Mouse (Mus musculus) kidney, postnatal 36 days (tissue): Measurements from ENCODE around the gene Lnx2.
A peak's percentile ranks its signal among the peaks of the same experiment; 100 is the strongest.

ENCODE experiments used
- DNase-seq, 2 experiments: peaks; one replicate each; pipeline ENCODE4 v3.0.0; 2021 to 2022; ENCODE audit warnings: mixed read lengths in 2 of 2

Lnx2 gene

DNA sequence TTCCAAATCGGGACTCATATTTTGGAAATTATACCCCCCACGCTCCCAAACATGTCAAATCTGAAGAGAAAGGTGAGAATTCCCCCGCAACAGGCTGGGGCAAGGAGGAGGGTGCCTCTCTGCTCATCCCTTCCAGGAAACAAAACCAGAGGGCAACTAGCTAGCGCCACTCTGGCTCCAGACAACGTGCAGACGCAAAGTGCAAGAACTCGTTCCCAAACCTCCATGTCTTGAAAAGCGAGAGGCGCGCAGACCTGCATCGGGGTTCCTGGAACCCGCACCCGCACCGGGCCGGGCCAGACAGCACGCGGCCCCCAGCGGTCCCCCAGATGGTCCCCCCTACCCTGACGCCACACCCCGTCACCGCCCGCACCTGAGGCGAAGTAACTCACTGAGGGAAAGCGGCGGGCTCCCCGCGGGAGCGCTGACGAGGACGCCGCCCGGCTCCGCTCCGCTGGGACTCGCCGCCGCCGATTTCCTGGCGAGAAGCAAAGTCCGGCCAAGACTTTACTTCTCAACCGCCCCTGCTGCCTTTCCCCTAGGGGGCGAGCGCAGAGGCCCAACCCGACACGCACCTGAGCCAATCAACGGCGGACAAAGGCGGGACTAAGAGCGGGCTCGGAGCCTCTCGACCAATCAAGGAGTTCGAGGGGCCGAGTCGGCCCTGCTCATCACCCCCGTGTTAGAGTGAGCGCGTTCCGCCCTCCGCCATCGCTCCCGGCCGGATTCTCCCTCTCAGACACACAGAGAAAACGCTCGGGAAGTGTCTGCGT, at the start of gene Lnx2:
Gene Lnx2 (minus strand): TSS at position 561 of the 773 bp plus-strand sequence.
- DNase-seq: peak; percentile 99

DNA sequence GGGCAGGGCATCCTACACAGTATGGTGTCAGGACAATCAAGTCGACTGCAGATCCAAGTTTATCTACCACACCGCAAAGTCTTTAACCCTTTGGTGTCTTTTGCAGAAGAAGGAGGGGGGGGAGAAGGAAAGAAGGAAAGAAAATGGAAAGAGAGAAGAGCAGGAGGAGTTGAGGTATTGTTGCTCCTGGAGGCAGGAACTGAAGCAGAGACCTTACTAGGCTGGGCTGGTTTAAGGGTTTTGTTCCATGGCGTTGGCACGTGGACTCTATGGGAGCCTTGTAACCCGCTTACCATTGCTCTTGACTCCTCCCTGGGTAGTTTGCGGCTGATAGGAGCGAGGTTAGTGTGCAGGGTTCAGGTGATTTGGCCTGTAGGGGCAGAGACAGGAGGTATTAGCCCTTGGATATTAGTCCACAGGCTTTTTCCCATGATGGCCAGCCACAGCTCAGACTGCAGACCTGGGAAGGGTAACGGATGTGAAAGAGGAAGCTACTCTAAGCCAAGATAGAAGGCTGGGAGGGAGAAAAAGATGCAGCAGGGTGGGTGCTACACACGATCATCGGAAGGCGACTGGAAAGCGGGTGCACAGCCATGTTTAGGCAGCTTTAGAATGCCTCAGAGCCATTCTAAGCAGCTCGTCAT, 49.3 kb upstream of the Lnx2 start:
- no peak for DNase-seq

DNA sequence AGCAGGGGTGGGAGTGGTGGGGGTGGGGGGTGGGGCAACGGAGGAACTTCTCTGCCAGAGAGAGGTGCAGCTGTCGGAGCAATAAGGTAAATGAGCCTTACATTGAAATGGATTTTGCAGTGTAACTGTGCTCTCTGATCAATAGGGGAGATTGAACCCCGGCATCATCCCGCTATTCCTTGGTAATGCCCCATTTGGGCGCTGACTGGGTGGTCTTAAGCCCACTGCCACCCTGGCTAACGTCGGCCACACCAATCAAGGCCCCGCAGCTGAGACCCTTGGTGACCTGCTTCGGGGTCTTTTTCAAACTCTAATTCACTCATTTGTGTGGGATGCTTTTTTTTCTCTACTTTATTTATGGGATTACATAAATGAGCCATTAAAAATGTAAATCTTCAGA, 48.4 kb upstream of the Lnx2 start:
- no peak for DNase-seq

DNA sequence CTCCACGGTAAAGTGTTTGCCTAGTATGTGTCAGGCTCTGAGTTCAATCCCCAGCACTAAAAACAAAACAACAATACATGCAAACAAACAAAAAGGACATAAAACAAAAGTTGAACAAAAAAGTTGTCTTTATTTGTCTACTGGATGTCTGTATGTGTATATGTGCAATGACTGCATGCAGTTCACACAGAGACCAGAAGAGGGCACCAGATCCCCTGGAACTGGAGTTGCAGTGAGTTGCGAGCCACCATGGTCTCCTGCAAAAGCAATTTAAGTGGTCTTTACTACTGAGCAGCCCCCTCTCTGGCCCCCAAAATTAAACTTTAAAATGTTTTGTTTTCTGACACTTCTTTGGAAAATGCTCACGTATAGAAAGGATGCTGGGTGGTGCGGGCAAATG, 44.8 kb upstream of the Lnx2 start:
- no peak for DNase-seq

DNA sequence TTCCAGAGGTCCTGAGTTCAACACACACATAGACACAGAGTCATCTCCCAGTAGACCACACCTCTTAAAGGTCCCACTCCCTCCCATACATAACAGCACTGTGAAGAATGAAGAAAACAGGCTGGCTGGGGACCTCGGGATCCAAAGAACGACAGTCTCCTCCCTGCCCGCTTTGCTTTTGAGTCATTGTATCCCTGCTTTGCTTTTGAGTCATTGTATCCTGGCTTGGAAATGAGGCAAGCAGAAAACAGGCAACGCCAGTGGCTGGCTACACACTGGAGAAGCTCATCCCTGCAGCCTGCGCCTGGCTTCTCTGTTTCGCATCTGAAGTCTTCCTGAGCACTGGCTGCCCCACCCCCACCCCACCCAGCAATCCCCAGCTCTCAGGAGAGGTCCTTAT, 40.6 kb upstream of the Lnx2 start:
- DNase-seq: no peak

DNA sequence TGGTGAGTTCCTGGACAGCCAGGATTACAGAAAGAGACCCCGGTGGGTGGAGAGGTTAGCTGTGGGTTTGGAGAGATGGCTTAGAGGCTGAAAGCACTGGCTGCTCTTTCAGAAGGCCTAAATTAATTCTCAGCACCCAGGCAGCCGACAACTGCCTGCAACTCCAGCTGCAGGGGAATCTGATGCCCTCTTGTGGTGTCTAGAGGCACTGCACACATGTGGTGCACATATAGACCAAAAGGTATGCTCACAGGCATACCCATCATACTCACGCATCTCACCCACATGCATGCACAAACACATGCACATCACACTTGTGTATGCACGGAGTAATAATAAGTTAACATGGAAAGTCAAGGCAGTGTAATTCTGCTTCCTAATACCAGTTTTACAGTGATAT, 39.2 kb upstream of the Lnx2 start:
- DNase-seq: no peak

DNA sequence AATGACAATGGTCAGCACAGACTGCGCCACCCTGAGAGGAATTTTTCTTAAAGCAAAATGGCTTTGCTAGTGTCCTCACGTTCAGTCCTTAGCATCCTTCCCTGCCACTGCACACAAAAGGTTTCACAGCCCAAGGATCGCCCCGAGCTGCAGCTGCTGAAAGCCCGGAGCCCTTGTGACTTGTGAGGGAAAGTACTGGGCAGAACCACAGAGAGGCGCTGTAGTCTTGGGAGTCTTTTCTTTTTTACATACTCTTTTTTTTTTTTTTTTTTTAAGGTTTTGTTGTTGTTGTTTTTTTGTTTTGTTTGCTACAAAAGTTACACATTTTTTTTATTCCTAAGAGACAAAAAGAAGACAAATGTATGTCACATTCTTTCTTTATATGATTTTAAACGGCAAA, 38.4 kb upstream of the Lnx2 start:
- no peak for DNase-seq

DNA sequence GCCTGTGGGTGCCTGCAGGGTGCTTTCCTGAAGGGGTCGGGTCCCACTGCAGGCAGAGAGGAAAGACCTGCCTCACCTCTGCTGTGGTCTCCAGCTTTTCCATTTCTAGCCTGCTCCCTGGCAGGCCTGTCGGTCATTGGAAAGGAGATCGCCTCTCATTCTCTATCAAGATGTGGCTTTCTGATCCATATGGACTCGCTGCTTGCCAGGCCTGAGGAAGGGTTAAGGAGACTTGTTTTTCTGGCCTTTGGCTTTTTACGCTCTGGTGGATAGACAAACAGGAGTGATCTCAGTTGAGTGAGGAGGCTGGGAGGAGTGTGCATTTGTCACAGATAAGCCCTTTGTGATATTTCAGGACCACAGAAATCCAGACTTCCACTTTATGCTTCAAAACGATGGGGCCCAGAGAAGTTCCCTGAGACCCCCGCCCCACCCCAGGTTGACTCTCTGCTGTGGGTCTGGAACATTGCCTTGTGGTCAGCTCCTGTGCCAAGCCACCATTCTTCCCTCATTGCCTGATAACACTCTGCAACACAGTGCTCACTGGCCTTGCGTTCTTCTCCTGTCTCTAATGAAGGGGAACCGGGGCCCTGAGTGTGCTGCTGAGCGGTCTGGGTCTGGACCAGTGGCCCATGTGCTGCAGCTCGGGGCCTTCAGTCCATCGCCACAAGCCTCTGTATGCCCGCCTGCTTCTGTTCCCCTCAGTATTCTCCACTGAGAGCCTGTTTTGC, 32.6 kb upstream of the Lnx2 start:
- peak; percentile 41 to 49 for DNase-seq

DNA sequence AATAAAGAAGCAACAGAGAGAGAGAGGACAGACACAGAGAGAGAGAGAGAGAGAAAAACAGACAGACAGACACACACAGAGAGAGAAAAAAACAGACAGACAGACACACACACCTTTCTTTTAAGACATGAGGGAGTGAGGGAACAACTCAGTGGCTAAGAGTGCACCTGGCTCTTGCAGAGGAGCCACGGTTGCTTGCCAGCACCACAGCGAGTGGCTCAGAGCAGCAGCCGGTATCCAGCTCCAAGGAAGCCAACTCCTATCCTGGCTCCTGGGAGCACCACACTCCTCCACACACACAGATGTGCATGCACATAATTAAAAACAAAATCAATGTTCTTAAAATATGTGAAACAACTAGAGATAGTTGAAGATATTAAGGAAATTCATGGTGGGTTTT, 30.9 kb upstream of the Lnx2 start:
- DNase-seq: no peak

DNA sequence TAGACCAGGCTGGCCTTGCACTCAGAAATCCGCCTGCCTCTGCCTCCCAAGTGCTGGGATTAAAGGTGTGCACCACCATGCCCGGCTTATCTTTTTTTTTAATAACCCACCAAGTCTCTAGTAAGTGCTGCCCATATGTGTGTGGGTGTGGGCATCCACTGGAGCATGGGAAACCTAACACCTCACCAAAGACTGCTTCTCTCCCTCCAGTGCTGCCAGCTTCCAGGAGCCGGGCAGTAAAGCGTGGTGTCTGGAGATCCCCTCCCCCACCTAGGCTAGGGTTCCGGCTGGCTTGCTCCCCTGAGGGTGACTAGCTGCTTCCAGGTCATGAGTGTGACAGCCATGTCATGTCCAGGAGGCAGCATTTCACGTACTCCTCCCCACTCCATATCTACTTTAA, 25.9 kb upstream of the Lnx2 start:
- DNase-seq: no peak

DNA sequence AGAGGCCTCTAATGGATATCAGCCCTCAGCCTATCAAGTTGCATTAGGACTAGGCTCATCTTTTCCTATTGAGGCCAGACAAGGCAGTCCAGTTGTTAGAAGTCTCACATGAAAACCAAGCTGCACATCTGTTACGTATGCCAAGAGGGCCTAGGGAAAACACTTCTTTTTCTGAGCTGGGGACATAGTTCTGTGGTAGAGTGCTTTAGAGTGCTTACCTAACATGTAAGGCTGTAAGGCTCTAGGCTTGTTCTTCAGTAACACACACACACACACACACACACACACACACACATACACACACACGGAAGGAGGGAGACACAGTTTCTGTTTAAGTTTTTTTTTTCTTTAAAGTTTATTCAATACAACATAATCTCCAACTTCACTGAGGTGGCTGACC, 23.8 kb upstream of the Lnx2 start:
- DNase-seq: no peak

DNA sequence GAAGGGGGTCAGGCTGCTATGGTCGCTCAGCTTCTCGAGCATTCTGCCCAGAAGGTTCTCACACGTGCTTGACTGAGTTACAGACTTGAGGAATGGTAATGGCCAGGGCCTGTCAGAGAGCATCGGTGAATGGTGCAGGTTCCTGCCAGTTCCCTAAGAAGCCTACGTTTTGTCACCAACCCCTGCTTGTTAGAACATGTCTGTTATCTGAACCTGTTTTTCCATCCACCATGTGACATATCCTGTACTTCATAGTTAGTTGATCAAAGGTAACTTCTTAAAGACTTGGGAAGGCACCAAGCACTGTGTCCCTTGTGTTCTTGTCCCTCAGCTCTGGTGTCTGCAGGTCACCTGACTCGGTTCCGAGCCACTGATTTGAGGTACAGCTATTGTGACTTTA, 22.3 kb upstream of the Lnx2 start:
- no peak for DNase-seq

DNA sequence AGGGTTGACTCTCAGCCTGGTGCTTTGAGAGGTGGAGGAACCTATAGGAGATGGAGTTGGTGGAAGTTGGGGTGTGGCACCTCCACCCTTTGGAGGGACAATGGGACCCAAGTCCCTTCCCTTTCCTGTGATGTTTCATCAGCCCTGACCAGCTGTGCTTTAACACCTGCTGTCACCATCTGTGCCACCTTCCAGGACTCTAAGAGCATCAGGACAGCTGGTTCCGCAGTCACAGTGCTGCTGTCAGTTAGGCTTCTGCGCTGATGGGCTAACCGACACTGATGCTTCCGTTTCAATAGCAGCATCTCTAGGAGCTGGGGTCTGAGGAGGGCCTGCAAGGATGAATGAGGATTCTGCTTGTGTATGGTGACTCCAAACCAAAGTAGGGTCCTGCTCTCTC, 20.2 kb upstream of the Lnx2 start:
- no peak for DNase-seq

DNA sequence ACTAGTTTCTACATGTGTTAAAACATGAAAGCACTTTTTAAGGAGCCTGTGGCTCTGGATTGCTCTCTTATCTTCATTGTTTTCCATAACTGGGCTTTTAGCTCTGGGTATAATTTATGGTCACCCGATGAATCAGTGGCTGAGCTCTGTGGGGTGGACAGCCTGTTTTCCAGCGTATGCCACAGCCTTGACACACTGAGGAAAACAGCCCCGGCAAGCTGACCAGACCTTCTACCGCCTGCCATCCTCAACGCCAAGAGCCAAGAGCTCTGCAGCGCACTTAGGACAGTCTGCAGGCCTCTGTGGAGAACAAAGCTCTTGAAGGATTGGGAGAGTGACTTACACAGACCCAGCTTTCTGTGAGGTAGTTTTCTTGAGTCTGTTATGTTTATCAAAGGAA, 17.9 kb upstream of the Lnx2 start:
- no peak for DNase-seq

DNA sequence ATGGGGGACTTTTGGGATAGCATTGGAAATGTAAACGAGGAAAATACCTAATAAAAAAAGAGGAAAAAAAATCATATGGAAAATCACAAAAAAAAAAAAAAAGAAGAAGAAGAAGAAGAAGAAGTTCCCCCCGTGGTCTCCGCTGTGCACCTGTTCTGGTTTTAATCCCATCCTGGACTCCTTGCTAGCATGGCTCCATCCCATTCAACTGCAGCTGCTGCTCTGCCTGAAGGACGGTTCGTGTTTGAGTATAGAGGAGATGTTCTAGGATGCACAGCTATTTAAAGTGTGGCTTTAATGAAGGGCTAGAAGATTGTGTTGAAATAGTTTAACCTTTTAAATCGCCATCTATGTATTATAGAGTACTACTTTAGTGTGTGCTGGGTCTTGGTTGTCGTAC, 16.1 kb upstream of the Lnx2 start:
- no peak for DNase-seq

DNA sequence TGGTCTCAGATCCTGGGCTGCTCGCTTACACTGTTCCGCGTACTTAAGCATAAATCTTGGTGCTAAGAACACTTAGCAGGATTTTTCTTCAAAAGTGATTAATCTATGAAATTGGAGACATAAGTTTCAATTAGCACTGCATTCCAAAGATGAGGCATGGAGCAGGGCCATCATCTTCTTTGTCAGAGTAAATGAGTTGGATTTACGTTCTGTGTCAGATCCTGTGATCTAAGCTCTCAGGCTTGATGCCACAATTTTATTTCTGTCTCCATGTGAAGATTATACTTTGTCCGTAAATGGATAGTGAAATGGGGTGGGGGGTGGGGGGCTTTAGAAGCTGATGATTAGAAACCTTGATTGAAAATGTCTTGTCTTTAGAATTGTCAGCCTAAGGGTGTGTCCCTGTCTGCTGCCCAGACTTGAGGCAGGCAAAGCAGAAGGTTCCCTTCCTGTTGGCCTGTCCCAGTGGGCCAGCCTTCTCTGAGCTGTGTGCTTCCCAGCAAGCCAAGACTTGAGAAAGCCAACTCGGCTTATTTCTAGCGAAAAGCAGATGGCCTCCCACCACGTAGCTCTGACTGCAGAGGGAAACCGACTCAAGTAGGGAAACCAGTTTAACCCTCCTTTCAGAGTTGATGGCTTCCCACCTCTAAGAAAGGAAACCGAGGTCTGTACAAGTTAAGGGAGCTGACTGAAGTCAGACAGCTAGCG, 14.0 kb upstream of the Lnx2 start:
- no peak for DNase-seq

DNA sequence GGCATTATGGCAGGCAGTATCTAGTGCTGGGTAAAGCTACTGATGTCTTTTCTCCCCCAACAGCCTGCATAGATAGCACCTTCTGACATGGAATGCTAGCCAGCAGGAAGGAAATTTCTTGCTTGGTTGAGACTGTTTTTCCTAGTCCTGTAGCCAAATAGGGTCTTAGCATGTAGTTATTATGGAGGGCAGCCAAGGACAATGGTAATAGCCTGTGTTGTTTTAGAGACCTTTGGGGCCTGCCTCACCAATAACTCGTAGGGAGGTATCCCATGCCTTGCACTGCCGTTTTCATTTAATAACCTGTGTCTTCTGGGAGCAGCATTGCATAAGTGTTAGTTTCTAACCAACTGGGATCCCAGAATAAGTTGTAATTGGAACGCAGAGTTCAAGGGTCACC, 13.4 kb upstream of the Lnx2 start:
- no peak for DNase-seq

DNA sequence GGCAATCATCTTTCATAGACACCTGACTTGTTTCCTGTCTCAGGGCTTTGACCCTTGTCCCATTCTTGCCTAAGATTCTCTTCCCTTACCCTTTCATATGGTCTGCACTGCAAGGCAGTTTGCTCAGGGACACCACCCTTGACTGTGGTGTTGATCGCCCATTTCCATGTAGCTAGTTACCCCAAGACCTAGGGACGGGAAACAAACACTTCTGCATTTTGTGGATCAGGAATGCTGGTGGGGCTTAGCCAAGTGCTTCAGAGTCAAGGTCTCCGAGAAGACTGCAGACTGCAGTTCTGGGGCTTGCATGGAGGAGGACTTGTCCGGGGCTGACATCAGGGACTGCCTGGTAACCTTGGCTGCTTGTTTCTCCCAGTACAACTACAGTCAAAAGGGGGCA, 10.4 kb upstream of the Lnx2 start:
- DNase-seq: no peak

DNA sequence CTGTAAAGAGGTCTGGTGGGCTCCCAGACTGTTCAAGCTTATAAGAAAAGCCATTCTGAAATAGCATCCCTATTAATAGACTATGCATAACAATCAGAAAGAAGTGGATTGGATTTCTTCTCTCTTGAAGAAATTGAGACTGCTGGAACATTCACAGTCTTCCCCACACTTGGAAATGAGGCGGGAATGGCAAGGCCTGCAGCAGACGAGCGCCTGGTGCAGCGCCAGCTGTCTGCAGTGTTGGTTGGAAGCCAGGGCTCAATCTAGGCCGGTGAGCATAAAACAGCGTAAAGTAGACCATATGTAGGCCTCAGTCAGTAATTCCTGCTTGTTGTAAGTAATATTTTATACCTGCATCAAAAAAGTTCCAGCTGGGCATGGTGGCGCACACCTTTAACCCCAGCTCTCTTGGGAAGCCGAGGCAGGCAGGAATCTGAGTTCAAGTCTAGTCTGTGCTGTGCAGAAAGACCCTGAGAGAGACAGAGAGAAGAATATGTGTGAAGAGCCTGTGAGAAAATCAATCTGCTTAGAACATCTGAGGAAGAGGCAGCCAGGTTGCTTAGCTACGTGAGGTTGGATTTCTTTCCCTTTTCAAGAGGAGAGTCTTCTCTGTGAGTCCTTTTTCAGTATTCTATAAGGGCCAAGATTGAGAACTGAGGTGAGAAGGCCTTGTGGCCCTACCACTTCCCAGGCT, 9.0 kb upstream of the Lnx2 start:
- DNase-seq: peak in 1 of 2 experiments; percentile 32

DNA sequence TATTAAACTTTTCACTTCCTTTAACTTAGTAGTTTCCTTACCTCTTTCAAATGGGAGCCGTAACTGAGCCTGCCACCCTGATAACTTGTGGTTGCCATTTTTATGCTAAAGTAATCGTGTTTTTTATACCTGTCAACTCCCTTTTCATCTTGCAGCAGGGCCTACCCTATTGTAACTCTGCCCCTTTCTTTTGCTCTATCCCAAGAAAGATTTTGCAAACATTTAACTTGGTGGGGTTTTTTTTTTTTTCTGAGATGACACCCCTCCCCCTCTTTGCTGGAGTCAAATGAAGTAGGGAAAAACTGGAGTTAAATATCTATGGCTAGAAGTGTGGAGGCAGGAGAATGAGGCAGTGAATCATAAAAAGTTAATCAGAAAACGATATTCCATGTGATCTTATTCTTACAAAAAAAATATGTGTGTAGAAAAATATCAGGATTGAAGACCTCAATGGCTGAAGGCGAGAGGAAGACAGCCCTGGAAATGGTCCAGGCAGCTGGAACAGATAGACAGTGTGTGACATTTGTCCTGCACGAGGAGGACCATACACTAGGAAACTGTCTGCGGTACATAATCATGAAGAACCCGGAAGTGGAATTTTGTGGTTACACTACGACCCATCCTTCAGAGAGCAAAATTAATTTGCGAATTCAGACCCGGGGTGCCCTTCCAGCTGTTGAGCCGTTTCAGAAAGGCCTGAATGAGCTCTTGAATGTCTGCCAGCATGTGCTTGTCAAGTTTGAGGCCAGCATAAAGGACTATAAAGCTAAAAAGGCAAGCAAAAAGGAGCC, 1.9 kb upstream of the Lnx2 start:
- DNase-seq: peak; percentile 49 to 63

DNA sequence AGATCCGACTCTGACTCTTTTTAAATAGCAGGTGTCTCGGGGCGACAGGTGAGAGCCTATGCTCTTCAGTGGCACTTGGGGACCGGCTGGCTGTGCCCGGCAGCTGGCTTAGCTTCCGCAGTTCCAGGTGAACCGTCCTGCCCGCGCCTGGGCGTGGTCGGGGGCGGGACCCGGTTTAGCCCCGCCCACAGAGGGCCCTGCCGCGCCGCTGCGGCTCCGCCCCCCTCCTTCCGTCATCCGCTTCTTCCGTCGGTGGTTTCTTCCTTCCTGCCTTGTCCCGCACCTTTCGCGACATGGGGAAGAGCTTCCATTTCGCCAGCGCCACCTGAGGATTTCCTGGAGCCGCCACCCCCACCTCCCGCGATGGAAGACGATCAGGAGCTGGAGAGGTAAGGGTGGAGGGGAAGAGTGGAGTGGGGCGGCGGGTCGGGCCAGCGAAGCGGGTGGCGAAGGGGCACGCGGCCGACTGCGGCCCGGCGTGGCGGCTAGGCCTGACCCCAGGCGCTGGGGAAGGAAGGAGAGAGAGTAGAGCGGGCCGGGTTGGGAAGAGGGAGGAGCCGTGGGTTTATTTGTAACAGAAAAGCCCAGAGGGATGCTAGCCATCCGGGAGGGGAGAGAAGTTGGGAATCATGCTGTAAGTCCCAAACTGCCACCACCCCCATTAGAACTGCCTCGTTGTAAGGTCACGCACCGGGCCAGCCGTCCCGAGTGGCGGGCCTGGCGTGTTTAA, 1.1 kb upstream of the Lnx2 start:
- peak; percentile 95 to 99 for DNase-seq
